Mouse (Mus musculus) hindbrain, embryonic 13.5 days (tissue): ENCODE results near the gene Tcte2. TPM values are rescaled to one million over a fixed set of nuclear protein-coding genes. Genes with fewer than 3 reads are reported as not detected.

Experiments
- ATAC-seq: fragments of 200-750 bp; cut with Nextera tagmentation; 2 replicates; pipeline ENCODE4 v1.8.0; 2017; ENCODE audit warnings: moderate TSS enrichment; ENCODE audit not compliant: low FRiP score
- H3K27ac ChIP-seq: fragments of 300-500 bp; sonication (generic); 2 replicates; pipeline ENCODE4 v1.5.1; 2015; ENCODE audit warnings: inconsistent platforms, mild to moderate bottlenecking, moderate library complexity
- H3K27me3 ChIP-seq: fragments of 300-500 bp; sonication (generic); 2 replicates; pipeline ENCODE4 v1.6.1; 2015; ENCODE audit warnings: mild to moderate bottlenecking, inconsistent platforms
- H3K36me3 ChIP-seq: fragments of 300-500 bp; sonication (generic); 2 replicates; pipeline ENCODE4 v1.6.1; 2015; ENCODE audit warnings: mild to moderate bottlenecking, inconsistent platforms
- H3K4me1 ChIP-seq: fragments of 300-500 bp; sonication (generic); replicated peaks from 2 replicates; pipeline ENCODE4 v1.6.1; 2015; ENCODE audit warnings: inconsistent platforms
- H3K4me2 ChIP-seq: fragments of 300-500 bp; sonication (generic); 2 replicates; pipeline ENCODE4 v1.6.1; 2015; ENCODE audit warnings: inconsistent platforms, mild to moderate bottlenecking, moderate library complexity
- H3K4me3 ChIP-seq: fragments of 300-500 bp; sonication (generic); 2 replicates; pipeline ENCODE4 v1.5.1; 2015; ENCODE audit warnings: mild to moderate bottlenecking, inconsistent platforms
- H3K9ac ChIP-seq: fragments of 300-500 bp; sonication (generic); 2 replicates; pipeline ENCODE4 v1.6.1; 2015; ENCODE audit warnings: mild to moderate bottlenecking, inconsistent platforms
- H3K9me3 ChIP-seq: fragments of 300-500 bp; sonication (generic); 2 replicates; pipeline ENCODE4 v1.6.1; 2016; ENCODE audit warnings: inconsistent platforms
- WGBS: fragments of 180-500 bp; shearing (Covaris S2); methylation state at CpG from one replicate; pipeline ENCODE4 v1.1.7; 2015; 5-methylcytosine and 5-hydroxymethylcytosine counted together
- polyA plus RNA-seq: library from polyadenylated mRNA; unstranded; fragments of >200 nt; fragmentation: Nextera tagmentation; extraction: Ambion mirVana; gene quantifications from 2 replicates; pipeline ENCODE4 v1.2.1, GENCODE M21; 2015

The Tcte2 gene
- polyA plus RNA-seq, 1 experiment from 2014 or later: 20.8 TPM

DNA sequence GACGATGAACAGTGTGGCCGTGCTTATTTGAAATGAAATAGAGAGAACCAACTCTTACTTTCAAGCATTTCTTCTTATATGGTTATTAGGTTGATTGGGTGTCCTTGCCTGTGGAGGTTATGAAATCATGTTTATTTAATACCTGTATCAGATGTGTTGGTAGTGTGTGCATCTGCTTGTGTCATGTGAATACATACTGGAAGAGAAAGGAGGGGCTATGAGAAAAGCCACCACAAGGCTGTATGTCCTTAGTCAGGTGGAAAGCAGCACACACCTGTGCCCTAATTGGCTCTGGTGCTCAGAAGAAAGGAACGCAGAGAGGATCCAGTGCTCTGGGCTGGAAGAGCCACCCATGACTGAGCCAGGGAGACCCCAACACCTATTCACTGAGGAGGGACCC is 49.1 kb downstream of the Tcte2 start:
- WGBS: 93% methylated on average over 3 of the region's 3 CpGs
- Histone ChIP-seq H3K27ac (no peak overlapping the region), H3K36me3 (no peaks in the 10 kb centered on the region), H3K4me3 (no peak overlapping the region), H3K4me1 (no peaks in the 10 kb centered on the region), H3K27me3 (no peaks in the 10 kb centered on the region), H3K9ac (no peak overlapping the region), H3K9me3 (no peaks in the 10 kb centered on the region), H3K4me2 (no peak overlapping the region)
- ATAC-seq: no peak

DNA sequence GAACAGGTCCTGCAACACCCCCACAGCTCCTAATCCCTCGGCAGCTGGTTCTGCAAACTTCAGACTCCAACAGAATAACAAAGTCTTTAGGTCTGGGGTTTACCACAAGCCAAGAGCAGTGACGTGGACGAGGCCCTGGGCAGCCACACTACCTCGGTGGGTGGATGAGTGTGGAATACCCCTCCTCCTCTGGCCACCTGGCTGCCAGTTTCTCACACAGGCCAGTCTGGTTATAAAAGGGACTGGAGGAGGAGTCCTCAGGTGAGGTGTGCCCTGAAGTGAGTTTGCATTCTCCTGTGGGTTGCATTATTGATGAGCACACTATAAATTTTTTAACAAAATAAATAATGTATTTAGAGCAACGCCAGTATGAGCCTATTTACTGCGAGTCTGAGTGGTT is 49.5 kb downstream of the Tcte2 start:
- Histone ChIP-seq H3K36me3 (no peaks in the 10 kb centered on the region), H3K27me3 (no peaks in the 10 kb centered on the region), H3K4me3 (no peak overlapping the region), H3K9me3 (no peaks in the 10 kb centered on the region), H3K4me1 (no peaks in the 10 kb centered on the region), H3K27ac (no peak overlapping the region), H3K4me2 (no peak overlapping the region), H3K9ac (no peak overlapping the region)
- no peak for ATAC-seq
- 76% methylated on average over 6 of the region's 6 CpGs for WGBS

DNA sequence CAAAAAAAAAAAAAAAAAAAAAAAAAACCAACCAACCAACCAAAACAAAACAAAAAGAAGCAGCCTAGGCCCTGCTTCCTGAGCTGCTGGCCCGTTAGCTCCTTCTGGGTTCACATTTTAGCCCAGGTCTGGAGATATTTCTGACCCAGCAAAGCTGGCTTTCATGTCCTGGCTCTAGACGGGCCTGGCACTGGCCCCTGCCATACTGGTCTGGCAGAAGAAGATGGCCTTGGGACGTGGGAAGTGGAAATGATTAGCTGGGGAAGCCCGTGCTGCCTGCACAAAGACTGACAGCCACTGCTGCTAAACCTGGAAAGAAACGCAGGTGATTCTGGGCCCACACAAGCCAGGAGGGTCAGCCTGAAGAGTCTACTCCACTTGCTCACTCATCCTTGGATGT is 50.5 kb downstream of the Tcte2 start:
- Histone ChIP-seq H3K9me3 (no peaks in the 10 kb centered on the region), H3K4me3 (no peak overlapping the region), H3K36me3 (no peaks in the 10 kb centered on the region), H3K9ac (no peak overlapping the region), H3K27ac (no peak overlapping the region), H3K4me1 (no peaks in the 10 kb centered on the region), H3K27me3 (no peaks in the 10 kb centered on the region), H3K4me2 (no peak overlapping the region)
- ATAC-seq: no peak
- 82% methylated on average over 5 of the region's 5 CpGs for WGBS

DNA sequence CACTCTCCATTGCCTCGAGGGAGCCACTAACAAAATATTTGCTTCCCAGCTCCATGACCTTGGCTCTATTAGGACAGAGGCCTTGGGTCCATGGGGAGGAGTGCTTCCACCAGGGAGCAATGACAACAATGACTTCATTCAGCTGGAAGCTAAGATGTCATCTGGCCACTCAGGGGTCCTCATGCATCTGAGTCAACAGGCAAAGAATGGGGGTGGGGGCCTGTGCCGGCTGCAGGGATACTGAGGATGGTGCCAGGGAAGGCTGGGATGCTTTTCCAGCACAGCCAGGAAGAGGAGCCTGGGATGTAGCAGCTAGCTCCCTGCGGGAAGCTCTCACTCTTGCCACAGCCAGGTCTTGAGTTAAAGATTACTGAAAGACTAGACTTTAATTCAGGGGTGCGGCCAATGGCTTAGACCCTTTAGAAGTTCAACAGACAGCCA is 56.1 kb downstream of the Tcte2 start:
- Histone ChIP-seq H3K4me3 (no peak overlapping the region), H3K9me3 (no peaks in the 10 kb centered on the region), H3K27ac (no peak overlapping the region), H3K27me3 (no peaks in the 10 kb centered on the region), H3K4me1 (peaks cover 23% of the 10 kb centered on the region), H3K36me3 (no peaks in the 10 kb centered on the region), H3K4me2 (no peak overlapping the region), H3K9ac (no peak overlapping the region)
- peak; percentile 34; the same call in 1 of the 2 replicates for ATAC-seq
- 27% methylated on average over 4 of the region's 4 CpGs for WGBS

DNA sequence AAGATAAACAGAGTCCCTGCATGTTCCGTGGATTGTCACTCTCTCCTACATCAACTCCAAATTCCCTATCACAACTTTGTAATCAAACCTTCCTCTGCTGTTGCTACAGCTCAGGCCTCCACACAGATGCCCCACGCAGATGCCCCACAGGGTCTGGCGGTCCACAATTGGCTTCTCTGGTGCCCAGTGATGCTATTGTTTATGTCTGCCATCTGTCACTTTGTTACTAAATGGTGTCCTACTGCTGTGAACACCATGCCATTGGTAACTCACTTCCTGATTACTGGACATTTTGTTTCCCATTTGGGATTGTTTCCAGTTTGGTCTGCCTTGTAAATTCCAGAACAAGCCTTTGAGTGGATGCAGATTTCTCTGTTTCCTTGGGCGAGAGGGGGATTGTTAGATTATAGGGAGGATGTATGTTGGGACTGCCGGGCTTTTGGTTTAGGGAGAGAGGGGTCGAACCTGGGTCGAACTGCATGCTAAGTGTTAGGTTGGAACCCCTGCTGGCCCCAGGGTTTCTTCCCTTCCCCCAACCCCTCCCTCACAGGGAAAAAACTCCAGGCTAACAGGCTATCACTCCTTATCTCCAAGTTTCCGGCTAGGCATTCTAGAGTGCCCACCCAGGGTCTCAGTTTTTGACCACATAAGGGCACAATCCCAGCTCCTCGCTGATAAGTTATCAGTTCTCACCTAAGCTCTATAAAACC is 57.9 kb downstream of the Tcte2 start:
- Histone ChIP-seq H3K27me3 (no peaks in the 10 kb centered on the region), H3K36me3 (no peaks in the 10 kb centered on the region), H3K4me3 (no peak overlapping the region), H3K4me2 (no peak overlapping the region), H3K9me3 (no peaks in the 10 kb centered on the region), H3K9ac (no peak overlapping the region), H3K27ac (no peak overlapping the region; the same call in 1 of the 2 replicates), H3K4me1 (peaks cover 28% of the 10 kb centered on the region)
- no peak for ATAC-seq
- WGBS: 45% methylated on average over 9 of the region's 9 CpGs

DNA sequence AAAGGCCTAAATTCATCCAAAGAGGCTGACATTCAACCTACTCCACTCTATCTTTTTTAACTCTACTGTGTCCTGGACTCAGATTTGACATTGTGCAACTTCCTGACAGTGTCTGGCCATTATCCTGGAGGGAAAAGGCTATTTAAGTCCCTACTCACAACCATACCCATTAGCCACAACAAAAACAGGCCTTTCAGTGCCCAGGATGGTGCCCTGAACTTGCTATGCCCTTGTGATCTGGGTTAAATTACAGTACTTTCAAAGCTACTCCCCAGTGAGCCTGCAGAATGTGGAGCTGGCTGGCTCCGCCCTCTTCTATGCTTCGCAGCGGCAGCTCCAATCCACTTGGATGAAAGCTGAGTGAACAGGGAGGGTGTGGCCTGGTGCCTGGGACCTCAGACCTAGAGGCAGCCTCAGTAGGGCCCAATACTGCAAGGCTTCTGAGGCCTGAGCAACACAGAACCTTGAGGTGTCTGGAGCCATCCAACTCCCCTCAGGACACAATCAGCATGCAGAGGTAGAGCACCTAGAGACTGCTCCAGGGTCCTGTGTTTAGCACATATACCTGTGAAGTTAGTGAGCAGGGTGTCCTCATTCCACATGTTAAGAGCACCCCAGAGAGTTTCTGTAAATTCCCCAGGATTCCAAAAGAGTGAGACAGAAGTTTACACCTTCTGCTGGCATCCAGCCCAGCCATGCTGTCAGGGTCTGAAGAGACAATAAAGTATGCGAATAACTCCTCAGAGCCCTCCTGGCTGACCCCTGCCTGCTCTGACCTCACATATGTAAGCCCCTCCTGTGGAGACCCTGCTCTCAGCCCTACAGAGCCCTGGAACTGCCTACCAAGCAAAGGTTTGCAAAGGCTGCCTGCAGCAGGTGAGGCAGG is 61.3 kb downstream of the Tcte2 start:
- Histone ChIP-seq H3K4me3 (no peak overlapping the region), H3K36me3 (no peaks in the 10 kb centered on the region), H3K4me2 (no peak overlapping the region), H3K9me3 (no peaks in the 10 kb centered on the region), H3K4me1 (peaks cover 23% of the 10 kb centered on the region), H3K9ac (no peak overlapping the region), H3K27me3 (no peaks in the 10 kb centered on the region), H3K27ac (peak overlapping the region; percentile 41; the same call in 1 of the 2 replicates)
- ATAC-seq: peak; percentile 57; the same call in 1 of the 2 replicates
- 18% methylated on average over 4 of the region's 4 CpGs for WGBS

DNA sequence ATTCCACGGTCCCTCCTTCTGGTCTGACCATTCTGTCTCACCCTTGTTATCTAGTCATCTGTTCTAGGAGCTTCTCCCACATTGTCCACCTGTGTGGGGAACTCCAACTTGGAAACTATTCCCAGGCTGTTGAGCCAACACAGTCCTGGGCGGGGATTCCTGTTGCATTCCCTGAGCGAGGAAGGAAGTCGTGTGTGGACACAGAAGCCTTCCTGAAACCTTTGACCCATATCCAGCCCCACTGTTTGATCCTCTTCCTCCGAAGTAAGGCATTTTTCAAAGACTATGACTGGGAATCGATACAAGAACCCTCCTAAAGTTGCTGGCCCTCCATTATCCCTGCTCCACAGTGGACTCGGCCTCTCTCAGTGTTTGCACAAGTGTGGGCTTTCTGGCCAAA is 61.9 kb downstream of the Tcte2 start:
- WGBS: 60% methylated on average over 7 of the region's 7 CpGs
- Histone ChIP-seq H3K4me3 (no peak overlapping the region), H3K36me3 (no peaks in the 10 kb centered on the region), H3K27me3 (no peaks in the 10 kb centered on the region), H3K4me2 (no peak overlapping the region), H3K9ac (no peak overlapping the region), H3K27ac (0 out of 2 replicates have a peak overlapping the region, but pooled peaks have one; percentile 4), H3K9me3 (no peaks in the 10 kb centered on the region), H3K4me1 (peaks cover 20% of the 10 kb centered on the region)
- ATAC-seq: no peak

DNA sequence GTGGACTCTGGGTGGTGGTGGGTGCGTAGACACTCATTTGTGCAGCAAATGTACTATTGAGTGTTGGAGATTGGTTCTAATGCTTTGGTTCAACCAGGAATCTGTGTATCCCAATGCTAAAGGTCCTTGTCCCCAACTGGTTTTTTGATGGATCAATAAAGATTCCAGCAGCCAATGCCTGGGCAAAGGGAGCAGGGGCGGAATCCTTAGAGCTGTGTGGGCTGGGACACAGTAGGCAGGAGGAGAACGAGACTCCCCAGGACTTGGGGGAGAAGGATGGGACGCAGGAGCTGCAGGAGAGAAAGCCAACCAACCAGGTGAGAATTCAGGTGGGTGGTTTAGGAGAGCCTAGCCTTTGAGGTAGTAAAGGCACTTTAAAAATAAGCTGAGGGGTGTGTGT is 63.4 kb downstream of the Tcte2 start:
- no peak overlapping the region for H3K9ac ChIP-seq
- H3K36me3 ChIP-seq: no peaks in the 10 kb centered on the region
- no peak for ATAC-seq
- H3K27me3 ChIP-seq: no peaks in the 10 kb centered on the region
- no peak overlapping the region for H3K4me3 ChIP-seq
- 89% methylated on average over 4 of the region's 4 CpGs for WGBS
- no peak overlapping the region for H3K27ac ChIP-seq
- H3K4me1 ChIP-seq: peaks cover 10% of the 10 kb centered on the region
- no peaks in the 10 kb centered on the region for H3K9me3 ChIP-seq
- H3K4me2 ChIP-seq: no peak overlapping the region

DNA sequence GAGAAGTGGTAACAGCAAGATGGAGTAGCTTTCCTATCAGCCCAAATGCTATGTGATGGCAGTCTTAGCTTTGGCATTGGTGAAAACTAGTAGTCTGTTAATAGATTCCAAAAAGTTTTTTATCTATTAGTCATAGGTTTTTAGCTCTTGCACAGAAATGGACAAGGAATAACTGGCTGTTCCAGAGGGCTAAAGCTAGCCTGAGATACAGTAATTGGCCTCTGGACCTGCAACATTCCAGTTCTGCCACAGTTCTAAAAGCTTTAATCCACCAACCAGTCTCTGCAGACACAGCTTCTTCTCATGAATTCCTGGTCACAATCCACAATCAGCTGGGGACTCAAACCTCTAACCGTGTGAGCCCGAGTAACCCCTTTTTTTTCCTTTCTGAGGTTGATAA is 64.0 kb downstream of the Tcte2 start:
- Histone ChIP-seq H3K9me3 (no peaks in the 10 kb centered on the region), H3K27me3 (no peaks in the 10 kb centered on the region), H3K4me2 (no peak overlapping the region), H3K36me3 (no peaks in the 10 kb centered on the region), H3K4me3 (no peak overlapping the region), H3K4me1 (peaks cover 10% of the 10 kb centered on the region), H3K9ac (no peak overlapping the region), H3K27ac (no peak overlapping the region)
- ATAC-seq: no peak
- 88% methylated on average over 2 of the region's 2 CpGs for WGBS

DNA sequence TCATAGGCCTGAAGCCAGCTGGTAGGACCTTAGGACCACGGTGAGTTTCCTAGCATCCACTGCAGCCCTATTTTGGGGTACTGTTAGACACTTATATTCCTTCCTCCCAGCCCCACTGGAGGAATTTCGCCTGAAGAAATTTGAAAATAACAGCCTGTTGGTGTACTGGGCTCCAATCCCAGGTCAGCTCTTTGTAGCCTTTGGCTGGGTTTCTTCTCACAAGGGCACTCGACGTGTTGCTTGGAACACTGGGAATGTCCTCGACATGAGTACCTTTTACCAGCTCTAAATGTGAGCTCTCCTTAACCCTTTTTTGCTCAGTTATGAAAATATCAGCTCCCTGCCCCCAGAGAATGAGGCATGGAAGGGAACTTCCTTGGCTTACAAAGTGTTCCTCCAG is 65.7 kb downstream of the Tcte2 start:
- Histone ChIP-seq H3K27me3 (no peaks in the 10 kb centered on the region), H3K9ac (no peak overlapping the region), H3K4me2 (no peak overlapping the region), H3K4me1 (peaks cover 9% of the 10 kb centered on the region), H3K27ac (no peak overlapping the region), H3K36me3 (no peaks in the 10 kb centered on the region), H3K9me3 (no peaks in the 10 kb centered on the region), H3K4me3 (no peak overlapping the region)
- 85% methylated on average over 5 of the region's 5 CpGs for WGBS
- no peak for ATAC-seq

DNA sequence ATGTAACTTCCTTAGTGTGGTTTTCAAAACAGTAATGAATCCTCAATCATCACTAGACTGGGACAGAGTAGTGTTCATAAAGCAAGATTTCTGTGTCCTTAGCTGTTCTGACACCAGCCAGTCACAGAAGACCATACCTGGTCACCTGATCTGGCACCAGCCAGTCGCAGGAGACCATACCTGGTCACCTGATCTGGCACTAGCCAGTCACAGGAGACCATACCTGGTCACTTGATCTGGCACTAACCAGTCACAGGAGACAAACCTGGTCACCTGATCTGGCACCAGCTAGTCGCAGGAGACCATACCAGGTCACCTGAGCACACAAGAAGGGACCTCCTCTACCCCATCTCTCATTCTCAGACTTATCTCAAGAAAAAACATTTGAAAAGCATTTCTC is 66.4 kb downstream of the Tcte2 start:
- Histone ChIP-seq H3K36me3 (no peaks in the 10 kb centered on the region), H3K4me1 (peaks cover 2% of the 10 kb centered on the region), H3K27ac (no peak overlapping the region), H3K9ac (no peak overlapping the region), H3K4me3 (no peak overlapping the region), H3K4me2 (no peak overlapping the region), H3K9me3 (no peaks in the 10 kb centered on the region), H3K27me3 (no peaks in the 10 kb centered on the region)
- ATAC-seq: no peak
- WGBS: 93% methylated on average over 2 of the region's 2 CpGs

DNA sequence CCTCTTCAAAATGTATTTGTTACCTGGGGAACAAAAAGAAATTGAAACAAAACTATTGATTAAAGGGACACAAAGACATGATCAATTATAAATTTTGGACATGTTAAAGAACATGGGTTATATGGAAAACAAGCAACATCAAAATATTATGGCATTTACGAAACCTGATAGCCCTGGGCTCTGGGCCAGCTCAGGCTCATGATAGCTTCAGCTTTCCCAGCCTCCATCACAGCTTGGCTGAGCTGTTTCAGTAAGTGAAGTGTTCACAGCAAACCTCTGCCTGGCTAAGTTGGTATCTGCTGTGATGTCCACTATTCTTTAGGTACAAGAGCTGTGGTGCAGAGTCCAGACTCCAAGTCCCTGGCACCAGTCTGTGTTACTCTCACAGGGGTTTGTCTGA is 67.4 kb downstream of the Tcte2 start:
- H3K36me3 ChIP-seq: no peaks in the 10 kb centered on the region
- H3K9ac ChIP-seq: no peak overlapping the region
- H3K27me3 ChIP-seq: no peaks in the 10 kb centered on the region
- no peaks in the 10 kb centered on the region for H3K9me3 ChIP-seq
- no peak overlapping the region for H3K4me2 ChIP-seq
- no peak overlapping the region for H3K27ac ChIP-seq
- ATAC-seq: no peak
- no peaks in the 10 kb centered on the region for H3K4me1 ChIP-seq
- WGBS: 90% methylated on average over 1 of the region's 1 CpGs
- H3K4me3 ChIP-seq: no peak overlapping the region
